Mouse (Mus musculus): ENCODE results near the gene Tspan12.

Gene Tspan12

DNA sequence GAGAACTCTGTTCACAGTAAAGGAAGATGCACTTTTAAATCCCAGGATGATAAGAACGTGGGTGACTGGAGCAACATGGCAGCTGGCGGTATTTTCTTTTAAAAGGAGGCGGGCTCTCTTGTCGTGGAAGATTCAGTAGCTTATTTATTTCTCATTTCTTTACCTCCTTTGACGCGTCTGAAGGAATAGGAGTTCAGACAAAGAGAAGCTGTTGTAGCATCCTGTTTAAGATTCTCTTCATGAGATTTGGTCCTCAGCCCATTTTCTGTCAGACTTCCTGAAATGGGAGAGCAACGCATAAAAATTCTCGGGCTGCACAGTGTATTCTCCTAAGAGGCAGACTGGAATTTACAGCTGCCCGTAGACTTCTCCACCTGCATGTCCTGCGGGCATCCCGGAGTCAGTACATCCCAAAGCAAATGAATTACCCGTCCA is 84.5 kb downstream of the Tspan12 start:
- no peak for DNase-seq

DNA sequence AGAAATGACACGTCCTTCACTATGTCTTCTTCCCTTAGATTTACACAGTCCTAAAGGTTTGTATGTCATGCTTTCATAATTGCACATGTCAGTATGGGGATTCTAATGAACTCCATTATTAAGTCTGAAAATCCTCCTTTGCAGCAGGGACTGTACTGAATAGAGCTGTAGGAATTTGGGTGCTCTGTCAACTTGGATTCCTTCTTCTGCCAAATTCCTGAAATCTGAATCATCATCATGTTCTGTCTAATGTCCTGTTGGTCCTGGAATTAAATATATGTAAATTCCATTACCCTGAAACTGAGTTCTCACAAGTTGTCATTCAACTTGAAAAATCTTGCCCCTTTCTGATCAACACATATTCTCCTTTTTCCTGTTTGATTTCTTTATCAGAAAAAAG is 104.8 kb downstream of the Tspan12 start:
- no peak for DNase-seq

DNA sequence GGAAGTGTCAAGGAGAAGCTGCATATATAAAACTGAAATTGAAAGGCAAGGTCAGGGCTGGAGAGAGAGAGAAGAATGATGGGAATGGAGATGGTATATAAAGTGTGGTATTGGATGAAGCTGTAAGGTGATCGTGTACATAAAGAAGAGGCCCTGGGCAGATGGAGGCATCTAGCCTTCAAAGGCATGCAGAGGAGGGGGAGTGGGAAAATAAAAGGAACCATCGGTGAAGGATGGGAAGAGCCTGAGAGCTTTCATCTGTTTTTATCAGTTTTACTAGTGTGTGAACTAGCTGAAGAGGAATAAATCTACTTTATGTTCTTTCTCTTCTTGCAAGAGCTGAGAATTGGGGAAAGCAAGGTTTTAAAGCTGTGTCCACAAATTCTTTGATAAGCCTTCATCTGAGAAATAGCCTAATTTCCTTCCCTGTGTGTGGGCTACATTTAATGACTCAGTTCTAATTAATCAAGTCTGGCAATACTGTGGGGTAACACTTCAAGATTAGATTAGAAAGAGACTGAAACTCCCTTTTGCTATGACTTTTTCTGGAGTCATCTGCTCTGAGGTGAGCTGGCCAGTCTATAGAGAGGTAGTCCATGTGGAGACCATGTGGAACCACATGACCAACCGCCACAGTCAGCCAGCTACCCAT is 107.6 kb downstream of the Tspan12 start:
- no peak for DNase-seq

DNA sequence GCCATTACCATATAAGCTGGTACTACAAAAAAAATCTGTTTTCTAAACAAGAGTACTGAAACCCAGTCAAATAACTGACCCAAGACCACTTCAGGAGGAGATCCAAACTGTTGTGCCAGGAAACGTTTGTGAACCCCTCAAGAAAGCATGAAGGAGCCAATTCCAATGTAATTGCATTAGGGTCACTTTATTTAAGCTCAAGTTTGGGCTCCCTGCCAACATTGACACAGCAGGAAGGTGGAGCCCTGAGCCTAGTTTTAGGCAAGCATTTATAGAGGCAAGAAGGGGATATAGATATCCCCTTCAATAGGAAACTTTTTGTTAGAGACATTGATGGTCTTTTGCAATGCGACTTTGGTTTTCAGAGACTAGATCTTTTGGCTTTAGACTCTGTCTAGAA is 111.7 kb downstream of the Tspan12 start:
- no peak for DNase-seq

DNA sequence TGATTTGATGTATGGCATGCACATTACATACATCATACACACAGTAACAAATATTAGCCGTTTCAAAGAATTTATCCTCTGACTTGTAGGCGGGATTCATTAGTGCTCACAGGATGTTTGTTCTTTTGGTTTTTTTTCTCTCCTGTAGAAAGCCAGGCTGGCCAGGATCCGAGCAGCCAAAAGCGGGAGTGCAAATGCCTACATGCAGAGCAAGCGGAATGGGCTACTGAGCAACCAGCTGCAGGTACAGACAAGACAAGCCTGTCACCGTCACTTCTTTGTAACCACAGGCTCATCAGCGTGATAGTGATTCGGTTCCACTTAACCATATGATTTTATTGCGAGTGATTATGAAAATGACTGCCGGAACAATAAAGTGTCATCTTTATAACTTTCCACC is 130.1 kb downstream of the Tspan12 start:
- no peak for DNase-seq
